ENCODE assay signal across 8 mouse cellular contexts in genomic region chr6:6955764-6956561, GRCm38 (mm10). TPM values are rescaled to one million over a fixed set of nuclear protein-coding genes. Genes with fewer than 3 reads are reported as not detected.
DNase-seq lines count a peak whose midpoint lies in the region; ATAC-seq and TF ChIP-seq lines count a peak whose summit lies in the region.

TSS of gene Sdhaf3 (plus strand) at chr6:6956004.

- under 1% methylated on average over 52 of the region's 52 CpGs for WGBS in hindbrain, embryonic 10.5 days
- under 1% methylated on average over 52 of the region's 52 CpGs for WGBS in lung, postnatal 0 days

- TF ChIP-seq CTCF in lung, postnatal 0 days (IDR thresholded peaks at IDR 0.05) = peak; percentile 57

- H3K4me1 ChIP-seq in hindbrain, embryonic 10.5 days (replicated peaks) = peaks cover 7% of the 10 kb centered on the region; the same call in 1 of the 2 replicates
- H3K4me1 ChIP-seq in lung, postnatal 0 days (ENCODE audit: insufficient read depth, low read depth, low read length) = no peaks in the 10 kb centered on the region

- TF ChIP-seq EP300 in lung, postnatal 0 days (IDR thresholded peaks at IDR 0.05) = peak; percentile 43; the same call in 1 of the 2 replicates

- no peaks in the 10 kb centered on the region for H3K27me3 ChIP-seq in hindbrain, embryonic 10.5 days (ENCODE audit: insufficient read depth, poor library complexity, severe bottlenecking)
- no peaks in the 10 kb centered on the region for H3K27me3 ChIP-seq in lung, postnatal 0 days (replicated peaks; ENCODE audit: insufficient read depth, low read length)

- DNase-seq in MN1 (ENCODE audit: low spot score) = peak; percentile 97
- DNase-seq in cerebellum, adult 9-10 months = peak; percentile 95
- peak; percentile 97 for DNase-seq in hindbrain, embryonic 10.5 days (ENCODE audit: low spot score)
- peak; percentile 95 for DNase-seq in layer of hippocampus, adult 9-11 months
- peak; percentile 97 for DNase-seq in lung, postnatal 0 days (ENCODE audit: low spot score)
- peak; percentile 98 for DNase-seq in ovary, postnatal 14 days (ENCODE audit: low spot score)
- DNase-seq in thymus, postnatal 14 days = peak; percentile 96

- H3K36me3 ChIP-seq in hindbrain, embryonic 10.5 days = no peaks in the 10 kb centered on the region
- H3K36me3 ChIP-seq in lung, postnatal 0 days (ENCODE audit: insufficient read depth, low read length) = no peaks in the 10 kb centered on the region

- peak within 1 kb of the TSS; percentile 75 for H3K4me2 ChIP-seq in lung, postnatal 0 days (replicated peaks; ENCODE audit: low read depth, low read length)

- peak within 1 kb of the TSS; percentile 59 for H3K9ac ChIP-seq in lung, postnatal 0 days (replicated peaks; ENCODE audit: low read depth)

- peak within 1 kb of the TSS; percentile 89 for H3K27ac ChIP-seq in hindbrain, embryonic 10.5 days
- peak within 1 kb of the TSS; percentile 51 for H3K27ac ChIP-seq in lung, postnatal 0 days (ENCODE audit: low read length)

- peak; percentile 99 for ATAC-seq in frontal cortex, adult (ENCODE audit: low TSS enrichment)
- peak; percentile 99 for ATAC-seq in lung, postnatal 0 days

- peak within 1 kb of the TSS; percentile 78 for H3K4me3 ChIP-seq in hindbrain, embryonic 10.5 days
- peak within 1 kb of the TSS; percentile 76 for H3K4me3 ChIP-seq in lung, postnatal 0 days (ENCODE audit: low read depth, low read length)

- H3K9me3 ChIP-seq in hindbrain, embryonic 10.5 days = no peaks in the 10 kb centered on the region
- no peaks in the 10 kb centered on the region for H3K9me3 ChIP-seq in lung, postnatal 0 days (ENCODE audit: low read length)

RNA-seq across cellular contexts. Expression of gene Sdhaf3, which starts in this region (rescaled TPM):
- polyA plus RNA-seq in hindbrain, embryonic 10.5 days (2016; fragmentation: Nextera tagmentation; extraction: Ambion mirVana) = 6.4 and 6.6 TPM in 2 replicates
- polyA plus RNA-seq in lung, postnatal 0 days (2015; fragmentation: Nextera tagmentation; extraction: Ambion mirVana) = 3.0 and 3.3 TPM in 2 replicates

Comparison
In these comparisons a context has a peak if more than half of its experiments do, and no peak if none do; other contexts are left out.
1. Peak in every context shown above with its lines: DNase-seq, ATAC-seq, H3K4me3 ChIP-seq and H3K27ac ChIP-seq.